Mouse (Mus musculus) hematopoietic multipotent progenitor cell, adult 10-12 weeks (in vitro differentiated cells): ENCODE measurements around the gene Loxl1. TPM values are rescaled to one million over a fixed set of nuclear protein-coding genes. Genes with fewer than 3 reads are reported as not detected.

Experiments
- polyA plus RNA-seq: library from polyadenylated mRNA; stranded (reverse); fragments of >175 nt; gene quantifications from 2 replicates; pipeline ENCODE4 v1.2.3, GENCODE M21; 2012; ENCODE audit warnings: low replicate concordance

Loxl1 gene
- polyA plus RNA-seq: 0.21 and 0.51 TPM in 2 replicates

GRCm38 (mm10) chr9:58312944-58313359 lies at the start of gene Loxl1:
Gene Loxl1 (minus strand): TSS chr9:58313186.

GRCm38 (mm10) chr9:58253033-58253804 lies 59.8 kb downstream of the Loxl1 start, which contains the start of gene Stoml1:
Gene Stoml1 (plus strand): TSS chr9:58253164.

GRCm38 (mm10) chr9:58249592-58250192 lies 63.3 kb downstream of the Loxl1 start, which contains the start of gene Pml:
Gene Pml (minus strand): TSS chr9:58249786.

Other genes starting within 250 kb of the Loxl1 start
- gene Stra6, start 249.4 kb downstream of the Loxl1 start, polyA plus RNA-seq: 0.09 and 0.25 TPM in 2 replicates
- 0.12 TPM in 1 of 2 replicates, not detected in the other for gene Ccdc33, start 194.4 kb downstream of the Loxl1 start, polyA plus RNA-seq
- gene Islr, start 108.9 kb downstream of the Loxl1 start, polyA plus RNA-seq: 0.27 and 0.48 TPM in 2 replicates
- 0.98 and 1.2 TPM in 2 replicates for gene Islr2, start 108.9 kb downstream of the Loxl1 start, polyA plus RNA-seq
- gene Pml, start 63.4 kb downstream of the Loxl1 start, polyA plus RNA-seq: 65.5 and 425 TPM in 2 replicates
- gene Stoml1, start 60.0 kb downstream of the Loxl1 start, polyA plus RNA-seq: 26.3 and 45.1 TPM in 2 replicates
- not detected in 2 replicates for gene Tbc1d21, start 57.3 kb upstream of the Loxl1 start, polyA plus RNA-seq
- 0.64 and 2.0 TPM in 2 replicates for gene Insyn1, start 175.4 kb upstream of the Loxl1 start, polyA plus RNA-seq
- 0.25 and 2.9 TPM in 2 replicates for gene Cd276, start 242.3 kb upstream of the Loxl1 start, polyA plus RNA-seq